Mouse (Mus musculus) frontal cortex, adult (tissue): ENCODE data around the gene Nt5dc3.

Source experiments
- ATAC-seq: cut with Nextera tagmentation; 2 replicates; pipeline ENCODE4 v1.9.2; 2017; ENCODE audit warnings: mild to moderate bottlenecking, moderate library complexity, mixed read lengths; ENCODE audit not compliant: low TSS enrichment

Gene Nt5dc3

DNA sequence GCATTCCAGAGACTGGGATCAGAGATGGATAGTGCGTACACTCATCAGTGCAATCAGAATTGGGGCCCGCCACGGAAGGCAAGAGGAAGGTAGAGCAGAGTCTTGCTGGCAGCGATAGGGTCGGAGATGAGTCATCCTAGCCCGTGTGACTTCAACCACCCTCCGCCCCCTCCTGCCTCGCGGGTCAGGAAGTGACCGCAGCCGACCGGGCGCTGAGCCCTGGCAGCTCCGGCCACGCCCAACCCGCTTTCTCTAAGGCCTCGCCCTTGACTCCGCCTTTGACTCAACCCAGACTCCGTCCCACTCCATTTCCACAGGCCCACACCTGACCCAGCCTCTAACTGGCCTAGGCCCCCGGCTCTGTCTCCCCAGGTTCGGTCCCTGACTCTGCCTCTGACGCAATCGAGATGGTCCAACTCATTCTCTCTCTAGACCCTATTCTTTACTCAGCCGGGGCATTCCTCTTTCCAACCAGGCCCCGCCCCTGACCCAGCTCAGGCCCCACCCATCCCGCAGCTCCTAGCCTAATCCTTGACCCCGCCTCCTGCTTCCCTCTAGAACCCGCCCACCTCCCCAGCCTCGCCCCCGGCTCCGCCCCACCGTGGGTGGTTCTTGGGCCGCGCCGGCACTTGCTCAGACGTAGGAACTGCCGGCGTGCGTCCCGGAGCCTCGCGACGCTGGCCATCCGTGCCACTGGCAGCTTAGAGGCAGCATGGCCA is at the start of gene Nt5dc3:
Gene Nt5dc3, plus strand, starts transcription at position 608 of the 719 bp plus-strand sequence.
- peak; percentile 82 for ATAC-seq

- peak; percentile 74 for ATAC-seq
Measured at GRCm38 (mm10) chr10:86730823-86731499, 47.8 kb upstream of the Nt5dc3 start.

DNA sequence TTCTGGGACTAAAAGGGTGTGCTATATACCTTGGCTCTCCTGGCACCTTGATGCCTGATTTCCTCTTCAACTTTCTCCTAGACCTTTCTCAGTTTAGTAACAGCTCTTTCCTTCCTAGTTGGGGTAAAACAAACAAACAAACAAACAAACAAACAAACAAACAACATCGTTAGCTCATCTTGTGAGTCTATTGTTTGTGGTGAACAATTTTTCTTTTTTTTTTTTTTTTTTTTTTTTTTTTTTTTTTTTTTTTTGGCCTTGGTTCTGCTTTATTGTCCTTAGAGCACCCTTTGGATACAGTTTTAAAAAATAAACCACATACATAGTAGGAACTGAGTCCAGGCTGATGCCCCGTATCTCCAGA is 47.3 kb upstream of the Nt5dc3 start:
- no peak for ATAC-seq

DNA sequence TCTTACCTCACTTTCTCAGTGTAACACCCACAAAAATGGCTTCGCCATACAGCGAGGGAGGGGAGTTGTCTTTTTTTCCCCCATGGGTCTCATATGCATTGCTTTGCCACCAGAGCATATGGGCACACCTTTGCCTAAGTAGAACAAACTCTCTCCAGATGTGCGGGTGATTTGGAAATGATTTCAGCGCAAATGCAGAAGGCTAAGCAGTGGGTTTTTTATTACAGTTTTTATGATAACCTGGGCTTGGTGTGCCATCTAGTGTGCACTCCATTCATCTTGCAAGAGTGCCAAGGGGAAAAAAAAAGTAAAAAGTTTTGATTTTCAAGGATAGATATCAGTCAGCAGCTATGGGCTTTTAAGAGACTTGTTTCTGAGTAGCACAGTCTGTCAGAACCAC is 43.8 kb upstream of the Nt5dc3 start:
- ATAC-seq: no peak

DNA sequence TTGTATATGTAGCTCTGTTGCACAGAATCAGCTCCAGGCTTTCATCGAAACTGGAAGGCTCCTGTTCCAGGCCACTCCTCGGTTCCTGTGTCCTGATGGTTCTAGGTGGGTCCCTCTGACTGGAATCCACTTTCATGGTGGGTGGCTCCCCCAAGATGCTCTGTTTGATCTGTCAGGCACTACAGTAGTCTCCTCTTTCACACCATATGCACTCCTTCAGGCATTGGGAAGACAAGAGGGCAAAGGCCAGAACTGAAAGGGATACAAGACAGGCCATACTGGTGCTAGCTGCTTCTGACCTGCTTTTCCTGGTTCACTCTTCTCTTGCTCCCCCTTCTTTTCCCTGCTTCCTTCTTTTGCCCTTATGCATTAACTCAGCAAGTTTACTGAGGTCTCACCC is 35.9 kb upstream of the Nt5dc3 start:
- ATAC-seq: no peak

DNA sequence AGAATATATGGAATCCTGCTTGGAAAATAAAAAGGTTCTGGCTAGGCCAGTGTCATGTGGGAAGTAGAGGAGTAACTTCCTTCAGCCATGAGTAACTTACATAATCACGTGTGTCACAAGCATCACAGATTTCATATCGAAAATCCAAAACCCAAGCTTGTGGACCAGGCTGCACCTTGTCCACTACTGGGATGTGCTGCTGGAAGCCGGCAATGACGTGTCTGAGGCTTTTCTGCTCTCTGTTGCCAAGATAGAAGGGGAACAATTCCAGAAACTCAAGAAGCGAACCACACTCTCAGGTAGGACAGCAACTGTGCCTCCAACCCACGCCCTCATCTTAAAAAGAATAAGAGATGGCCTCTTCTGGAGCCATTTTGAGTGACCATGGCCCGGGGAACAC is 34.5 kb upstream of the Nt5dc3 start:
- no peak for ATAC-seq

DNA sequence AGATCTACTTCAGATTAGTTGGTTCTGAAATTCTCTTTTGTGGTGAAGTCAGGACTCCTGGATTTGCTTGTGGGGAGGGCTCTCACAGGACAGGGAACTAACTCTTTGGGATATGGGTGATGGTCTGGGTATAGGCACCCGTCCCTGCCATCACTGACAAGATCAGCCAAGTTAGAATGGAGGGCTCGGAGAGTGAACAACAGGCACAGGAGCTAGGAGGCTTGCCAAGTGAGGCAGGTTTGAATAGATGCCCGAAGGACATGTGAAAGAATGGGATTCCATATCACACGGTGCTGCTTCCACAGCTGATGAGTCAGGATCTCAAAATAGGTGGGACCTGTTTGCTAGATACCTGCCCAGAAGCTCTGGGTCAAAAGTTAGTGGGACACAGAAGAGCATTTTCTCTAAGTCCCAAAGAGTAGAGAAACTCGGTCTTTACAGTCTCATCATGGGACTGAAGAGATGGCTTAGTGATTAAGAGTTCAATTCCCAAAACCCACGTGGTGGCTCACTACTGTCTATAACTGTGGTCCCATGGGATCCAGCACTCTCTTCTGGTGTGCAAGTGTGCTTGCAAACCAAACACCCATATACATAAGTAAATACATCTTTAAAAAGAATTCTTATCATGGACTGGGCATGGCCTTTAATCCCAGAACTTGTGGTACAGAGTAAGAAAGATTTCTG is 22.8 kb upstream of the Nt5dc3 start:
- no peak for ATAC-seq

- no peak for ATAC-seq
Measured at GRCm38 (mm10) chr10:86757724-86758123, 21.1 kb upstream of the Nt5dc3 start.

- ATAC-seq: no peak
Measured at GRCm38 (mm10) chr10:86758211-86758610, 20.6 kb upstream of the Nt5dc3 start.

GRCm38 (mm10) chr10:86761236-86761635 is 17.6 kb upstream of the Nt5dc3 start:
- ATAC-seq: no peak

DNA sequence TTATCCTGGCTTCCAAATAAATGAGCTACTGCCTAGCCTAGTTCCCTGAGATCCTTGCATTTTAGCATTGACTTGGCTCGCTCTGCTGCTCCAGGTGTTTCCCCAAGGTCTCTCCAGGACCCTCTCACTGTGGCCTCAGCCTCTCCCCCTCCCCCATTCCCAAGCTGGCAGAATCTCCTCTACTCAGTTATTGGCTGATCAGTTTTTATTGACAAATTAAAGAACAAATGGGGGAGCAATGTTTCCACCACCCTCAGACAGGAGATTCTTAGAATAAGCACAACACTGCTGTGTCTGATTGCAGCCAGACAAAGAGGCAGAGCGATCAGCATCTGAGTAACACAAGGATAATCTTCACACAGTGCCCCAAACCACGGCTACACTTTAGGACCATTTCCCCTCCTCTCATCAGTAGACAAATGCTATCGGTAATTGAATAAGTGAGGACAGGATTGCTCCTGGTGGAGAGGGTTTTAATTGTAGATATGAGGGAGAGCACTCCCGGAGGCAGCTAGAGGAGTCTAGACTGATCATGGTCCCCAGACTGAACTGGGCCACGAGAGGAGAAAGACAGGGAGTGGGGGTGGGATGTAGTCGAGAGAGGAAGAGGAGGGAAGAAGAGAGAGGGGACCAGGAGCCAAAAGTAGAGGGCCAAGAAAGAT is 17.0 kb upstream of the Nt5dc3 start:
- ATAC-seq: no peak

- ATAC-seq: no peak
Measured at GRCm38 (mm10) chr10:86762384-86762730, 16.4 kb upstream of the Nt5dc3 start.

- no peak for ATAC-seq
Measured at GRCm38 (mm10) chr10:86763672-86764071, 15.1 kb upstream of the Nt5dc3 start, which contains the start of gene Gm49358. Gm49358 (plus strand) TSS chr10:86763972.

DNA sequence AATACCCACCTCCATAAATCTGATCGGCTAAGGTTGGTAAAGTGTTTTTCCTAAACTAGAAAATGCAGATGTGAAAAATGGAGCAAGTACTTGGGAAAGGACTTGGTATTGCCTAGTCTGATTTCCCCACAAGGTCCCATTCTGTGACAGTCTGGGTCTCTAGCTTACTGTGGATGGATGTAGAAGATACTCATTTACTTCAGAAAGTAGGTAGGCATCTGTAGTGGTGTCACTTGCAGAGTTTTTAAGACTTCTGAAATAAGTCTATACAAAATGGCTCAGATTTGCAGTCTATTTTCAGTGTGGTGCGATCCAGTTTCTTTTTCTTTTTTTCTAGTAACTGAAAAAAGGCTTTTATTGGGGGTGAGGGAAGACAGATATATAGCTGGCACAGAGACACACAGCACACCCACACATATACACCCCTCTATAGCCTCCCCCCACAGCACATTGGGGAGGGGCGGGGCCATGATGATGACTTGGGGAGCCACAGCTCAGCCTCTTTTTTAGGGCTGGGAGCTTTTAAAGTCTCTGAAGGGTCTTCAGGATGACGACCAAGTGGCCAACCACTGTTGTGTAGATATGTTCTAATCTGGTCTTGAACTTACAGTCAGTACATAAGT is 13.3 kb upstream of the Nt5dc3 start:
- ATAC-seq: peak; percentile 82

DNA sequence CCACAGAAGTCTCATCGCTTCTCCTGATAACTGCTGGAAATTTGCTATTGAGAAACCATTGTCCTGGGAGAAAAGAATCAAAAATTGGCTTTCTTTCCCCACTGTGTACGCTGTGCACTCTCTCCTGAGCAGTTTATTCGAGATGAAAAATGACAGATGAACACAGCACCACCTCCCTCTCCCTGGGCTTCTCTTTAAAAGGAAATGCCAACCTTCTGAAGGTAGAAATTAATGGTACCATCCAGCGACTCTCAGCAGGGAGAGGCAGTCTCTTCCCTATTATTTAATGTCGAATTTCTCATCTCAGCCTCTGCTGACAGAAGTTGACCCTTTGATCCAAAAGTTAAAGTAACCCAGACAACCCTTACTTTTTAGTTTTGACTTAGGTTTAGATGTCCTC is 9.6 kb upstream of the Nt5dc3 start:
- no peak for ATAC-seq

- no peak for ATAC-seq
Measured at GRCm38 (mm10) chr10:86769797-86770196, 9.0 kb upstream of the Nt5dc3 start.

GRCm38 (mm10) chr10:86771701-86772100 is 7.1 kb upstream of the Nt5dc3 start:
- ATAC-seq: no peak

GRCm38 (mm10) chr10:86772231-86772631 is 6.6 kb upstream of the Nt5dc3 start:
- peak; percentile 56 for ATAC-seq

GRCm38 (mm10) chr10:86773360-86773759 is 5.4 kb upstream of the Nt5dc3 start:
- ATAC-seq: no peak

DNA sequence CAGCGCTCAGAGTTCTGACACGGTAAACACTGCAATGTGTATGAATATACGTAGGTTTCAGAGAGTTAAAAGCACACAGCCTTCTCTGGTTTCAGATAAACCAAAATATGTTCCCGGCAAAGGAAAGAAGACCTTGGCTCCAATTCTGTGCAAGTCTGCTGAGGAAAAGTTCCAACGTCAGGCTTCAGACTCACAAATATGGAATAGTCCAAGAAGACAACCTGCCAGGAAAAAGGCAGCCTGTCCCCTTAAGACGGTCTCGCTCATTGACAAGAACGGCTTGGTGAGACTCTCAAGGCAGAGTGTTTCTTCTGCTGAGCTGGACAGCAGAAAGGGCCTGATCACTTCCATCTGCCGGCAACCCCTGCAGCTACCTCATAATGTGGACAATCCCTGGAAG is 2.5 kb upstream of the Nt5dc3 start:
- no peak for ATAC-seq

DNA sequence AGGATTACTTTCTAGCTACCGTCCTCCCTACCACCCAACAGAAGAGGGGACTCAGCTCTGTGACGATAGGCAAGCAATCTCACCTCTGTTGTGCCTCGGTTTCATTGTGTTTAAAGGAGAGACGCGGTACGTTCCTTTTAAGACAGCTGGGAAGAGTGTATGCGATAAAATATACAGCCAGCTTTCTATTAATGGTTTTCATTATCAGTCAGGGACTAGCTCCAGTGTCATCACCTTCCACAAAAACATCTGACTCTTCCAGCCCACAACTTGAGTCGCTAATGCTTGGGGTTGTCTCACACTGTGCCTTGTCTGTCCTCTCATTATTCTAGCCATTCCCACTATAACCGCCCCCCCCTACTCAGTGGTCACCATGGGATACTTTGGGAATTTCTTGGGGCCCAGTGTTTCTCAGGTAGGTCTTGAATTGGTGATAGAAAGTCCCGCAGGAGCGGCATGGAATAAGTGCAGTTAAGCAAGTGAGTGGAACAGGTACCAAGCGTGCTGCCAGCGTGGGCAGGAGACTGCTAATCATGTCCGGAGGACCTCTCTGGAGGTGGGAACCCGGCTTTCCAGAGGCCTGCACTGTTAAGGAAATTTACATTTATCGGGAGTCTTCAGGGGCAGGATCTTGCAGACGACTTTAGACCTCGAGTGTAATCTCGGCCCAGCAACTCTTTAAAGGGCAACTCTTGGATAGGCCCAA is 1.0 kb upstream of the Nt5dc3 start:
- ATAC-seq: no peak
